In genomic region chr7:30444971-30445751, GRCm38 (mm10) we compare ENCODE assay signal across 8 mouse cellular contexts. TPM values are rescaled to one million over a fixed set of nuclear protein-coding genes. Genes with fewer than 3 reads are reported as not detected.
DNase-seq lines count a peak whose midpoint lies in the region; ATAC-seq and TF ChIP-seq lines count a peak whose summit lies in the region.

Aplp1 (minus strand) TSS chr7:30445535.

- TF ChIP-seq POLR2A in CH12.LX (IDR thresholded peaks at IDR 0.05; ENCODE audit: low read depth, low read length), result no peak

- H3K27ac ChIP-seq in CH12.LX (ENCODE audit: insufficient read depth, low read depth), result no peak within 1 kb of the TSS
- peak within 1 kb of the TSS; percentile 41 for H3K27ac ChIP-seq in embryonic facial prominence, embryonic 11.5 days (replicated peaks; ENCODE audit: low read depth, low read length)
- no peak within 1 kb of the TSS for H3K27ac ChIP-seq in liver, embryonic 15.5 days (replicated peaks)
- peak within 1 kb of the TSS; percentile 98 for H3K27ac ChIP-seq in neural tube, embryonic 13.5 days (replicated peaks)

- H3K9me3 ChIP-seq in CH12.LX (replicated peaks; ENCODE audit: low read length), result peaks cover 38% of the 10 kb centered on the region
- no peaks in the 10 kb centered on the region for H3K9me3 ChIP-seq in embryonic facial prominence, embryonic 11.5 days (replicated peaks; ENCODE audit: control insufficient read depth, low read length)
- H3K9me3 ChIP-seq in liver, embryonic 15.5 days (replicated peaks), result no peaks in the 10 kb centered on the region
- H3K9me3 ChIP-seq in neural tube, embryonic 13.5 days, result no peaks in the 10 kb centered on the region

- H3K4me1 ChIP-seq in CH12.LX (ENCODE audit: control insufficient read depth in 1 of 2, insufficient read depth in 2 of 2), result no peaks in the 10 kb centered on the region
- H3K4me1 ChIP-seq in embryonic facial prominence, embryonic 11.5 days (ENCODE audit: control insufficient read depth, insufficient read depth, low read length), result peaks cover 4% of the 10 kb centered on the region
- peaks cover 15% of the 10 kb centered on the region for H3K4me1 ChIP-seq in liver, embryonic 15.5 days (replicated peaks)
- peaks cover 44% of the 10 kb centered on the region for H3K4me1 ChIP-seq in neural tube, embryonic 13.5 days (replicated peaks)

- TF ChIP-seq RAD21 in CH12.LX (IDR thresholded peaks at IDR 0.05; ENCODE audit: low read depth, low read length), result no peak

- dilution Hi-C loops in CH12.LX (cut with MboI; ENCODE audit: extremely low pct_ligation_motif_present, extremely low pct_unique_long_range_greater_than_20kb, low sequenced_read_pairs), result no loop called here

- H3K4me2 ChIP-seq in CH12.LX (ENCODE audit: insufficient read depth, low read depth, poor library complexity, severe bottlenecking), result peak within 1 kb of the TSS; percentile 16; the same call in 1 of the 2 replicates
- peak within 1 kb of the TSS; percentile 82 for H3K4me2 ChIP-seq in embryonic facial prominence, embryonic 11.5 days (ENCODE audit: low read depth, low read length)
- H3K4me2 ChIP-seq in liver, embryonic 15.5 days, result peak within 1 kb of the TSS; percentile 76
- peak within 1 kb of the TSS; percentile 86 for H3K4me2 ChIP-seq in neural tube, embryonic 13.5 days

- intact Hi-C loops in heart, postnatal 10 days (cut with DNase I), result no loop called here

- ATAC-seq in embryonic facial prominence, embryonic 11.5 days (replicated peaks; ENCODE audit: insufficient number of reproducible peaks, low FRiP score, low TSS enrichment, low read depth), result peak; percentile 54
- peak; percentile 30; the same call in 1 of the 2 replicates for ATAC-seq in liver, embryonic 15.5 days (ENCODE audit: insufficient read depth)
- ATAC-seq in neural tube, embryonic 13.5 days (ENCODE audit: low read depth), result peak; percentile 82
- no peak for ATAC-seq in monocyte, adult 5-6 weeks (replicated peaks; ENCODE audit: insufficient number of reproducible peaks, low FRiP score, low TSS enrichment, poor library complexity, severe bottlenecking)

- no peaks in the 10 kb centered on the region for H3K36me3 ChIP-seq in CH12.LX (replicated peaks in 1 of 2; ENCODE audit: control insufficient read depth in 1 of 2, insufficient read depth in 1 of 2, low read length in 1 of 2)
- H3K36me3 ChIP-seq in embryonic facial prominence, embryonic 11.5 days (replicated peaks; ENCODE audit: control insufficient read depth, insufficient read depth, low read depth, low read length), result no peaks in the 10 kb centered on the region; the same call in 1 of the 2 replicates
- no peaks in the 10 kb centered on the region for H3K36me3 ChIP-seq in liver, embryonic 15.5 days (replicated peaks)
- H3K36me3 ChIP-seq in neural tube, embryonic 13.5 days, result peaks cover 31% of the 10 kb centered on the region

- in situ Hi-C loops in CH12.LX (cut with MboI; ENCODE audit: low pct_ligation_motif_present, low pct_unique_long_range_greater_than_20kb, low sequenced_read_pairs), result loop anchor here (10.0 kb wide), 1 partner anchor 50 kb away; the partner anchor contains the start of gene Prodh2

- H3K79me2 ChIP-seq in CH12.LX (replicated peaks; ENCODE audit: control insufficient read depth, extremely low read depth, insufficient read depth, poor library complexity, severe bottlenecking), result no peaks in the 10 kb centered on the region

- WGBS in embryonic facial prominence, embryonic 11.5 days, result 0% methylated on average over 60 of the region's 72 CpGs
- WGBS in liver, embryonic 15.5 days (ENCODE audit: insufficient replicate concordance), result under 1% methylated on average over 62 of the region's 72 CpGs
- WGBS in neural tube, embryonic 13.5 days, result under 1% methylated on average over 54 of the region's 72 CpGs

- peaks cover 64% of the 10 kb centered on the region for H3K27me3 ChIP-seq in CH12.LX (replicated peaks)
- peaks cover 17% of the 10 kb centered on the region; the same call in 1 of the 2 replicates for H3K27me3 ChIP-seq in embryonic facial prominence, embryonic 11.5 days (ENCODE audit: control insufficient read depth, insufficient read depth, low read length)
- peaks cover 63% of the 10 kb centered on the region for H3K27me3 ChIP-seq in liver, embryonic 15.5 days
- H3K27me3 ChIP-seq in neural tube, embryonic 13.5 days, result no peaks in the 10 kb centered on the region

- no peak for DNase-seq in CH12.LX (ENCODE audit: extremely low read depth)
- DNase-seq in adrenal gland, adult 8-10 months, result no peak
- DNase-seq in embryonic facial prominence, embryonic 11.5 days (ENCODE audit: low spot score), result peak; percentile 75
- peak; percentile 42 to 47 for DNase-seq in heart, postnatal 10 days
- DNase-seq in kidney, postnatal 36 days, result peak; percentile 33 to 79

- H3K4me3 ChIP-seq in CH12.LX (replicated peaks in 1 of 3; ENCODE audit: low read depth in 2 of 3, low read length in 2 of 3, poor library complexity in 1 of 3), result peak within 1 kb of the TSS in 1 of 3 experiments; percentile 39
- peak within 1 kb of the TSS; percentile 67 for H3K4me3 ChIP-seq in embryonic facial prominence, embryonic 11.5 days (ENCODE audit: low read depth, low read length)
- peak within 1 kb of the TSS; percentile 57 for H3K4me3 ChIP-seq in liver, embryonic 15.5 days (replicated peaks)
- H3K4me3 ChIP-seq in neural tube, embryonic 13.5 days, result peak within 1 kb of the TSS; percentile 86

- no peak for TF ChIP-seq CTCF in CH12.LX (conservative IDR thresholded peaks at IDR 0.05 in 1 of 2, IDR thresholded peaks at IDR 0.05 in 1 of 2; ENCODE audit: low read depth in 2 of 2, low read length in 2 of 2)

- H3K9ac ChIP-seq in CH12.LX (ENCODE audit: insufficient read depth, low read depth), result 0 out of 2 replicates have a peak within 1 kb of the TSS, but pooled peaks have one; percentile 18
- peak within 1 kb of the TSS; percentile 69 for H3K9ac ChIP-seq in embryonic facial prominence, embryonic 11.5 days (replicated peaks; ENCODE audit: low read length)
- H3K9ac ChIP-seq in liver, embryonic 15.5 days, result no peak within 1 kb of the TSS
- peak within 1 kb of the TSS; percentile 98 for H3K9ac ChIP-seq in neural tube, embryonic 13.5 days

- TF ChIP-seq EP300 in CH12.LX (IDR thresholded peaks at IDR 0.05; ENCODE audit: low read length), result no peak

TF ChIP-seq in CH12.LX, 34 proteins besides CTCF, POLR2A, EP300 and RAD21:
- TF ChIP-seq E2F4 (IDR thresholded peaks at IDR 0.05; ENCODE audit: insufficient replicate concordance, low read depth, low read length) (no peak), NRF1 (IDR thresholded peaks at IDR 0.05; ENCODE audit: low read depth, low read length) (peak; percentile 39; the same call in 1 of the 2 replicates)

RNA-seq across cellular contexts. Expression of gene Aplp1, which starts in this region (rescaled TPM):
- total RNA-seq in CH12.LX (2012; rRNA removed), result 0.34 and 0.93 TPM in 2 replicates
- not detected in 2 replicates for total RNA-seq in CH12.LX (2014; rRNA removed)
- polyA plus RNA-seq in CH12.LX (2012; ENCODE audit: insufficient read length, low read depth), result 0.10 TPM in 1 of 2 replicates, not detected in the other
- 10 to 100 TPM; 45.2 to 59.3 (median 46.7) TPM for total RNA-seq in adrenal gland, adult 8-10 months (2022)
- polyA plus RNA-seq in embryonic facial prominence, embryonic 11.5 days (2014; fragmentation: Nextera tagmentation; extraction: Ambion mirVana), result 40.2 and 45.4 TPM in 2 replicates
- total RNA-seq in heart, postnatal 10 days (2021), result 1 to 10 TPM; 4.1 to 6.2 TPM
- 5.3 and 6.2 TPM in 2 replicates for polyA plus RNA-seq in liver, embryonic 15.5 days (2015; fragmentation: Nextera tagmentation; extraction: Ambion mirVana)
- polyA plus RNA-seq in neural tube, embryonic 13.5 days (2015; fragmentation: Nextera tagmentation; extraction: Ambion mirVana), result 528 and 571 TPM in 2 replicates
- 0.68 TPM in 1 of 3 replicates, not detected in the others for total RNA-seq in monocyte, adult 5-6 weeks (2017)

Comparison
In these comparisons a context has a peak if more than half of its experiments do, and no peak if none do; other contexts are left out.
1. RNA of gene Aplp1 (total RNA-seq): 45.2 to 59.3 TPM in adrenal gland, adult 8-10 months; 4.1 to 6.2 TPM in heart, postnatal 10 days, 0.34 to 0.93 TPM in CH12.LX and 0.68 TPM in monocyte, adult 5-6 weeks; every median in the first group is over 4 times any median in the second.
2. RNA of gene Aplp1 (polyA plus RNA-seq): 528 to 571 TPM in neural tube, embryonic 13.5 days; 40.2 to 45.4 TPM in embryonic facial prominence, embryonic 11.5 days, 5.3 to 6.2 TPM in liver, embryonic 15.5 days and 0.10 TPM in CH12.LX; every median in the first group is over 10 times any median in the second.
3. DNase-seq: peak in embryonic facial prominence, embryonic 11.5 days (single experiment), heart, postnatal 10 days (2 of 2) and kidney, postnatal 36 days (2 of 2); none in CH12.LX (single experiment) and adrenal gland, adult 8-10 months (single experiment).
4. H3K27ac ChIP-seq: peak in embryonic facial prominence, embryonic 11.5 days (single experiment) and neural tube, embryonic 13.5 days (single experiment); none in CH12.LX (single experiment) and liver, embryonic 15.5 days (single experiment).
5. H3K4me2 ChIP-seq: peak in every context shown above with its lines; median percentile 86 in neural tube, embryonic 13.5 days; 82 in embryonic facial prominence, embryonic 11.5 days; 76 in liver, embryonic 15.5 days; 16 in CH12.LX.